Mouse (Mus musculus) ES-E14 (cell line): ENCODE measurements at regions not wholly inside any gene's neighbourhood (a gene's known extent, or its start where the extent isn't known, plus 50 kb on each side); places are given as distances from the start of the nearest gene placed in this dataset.

Experiments
- CHD2 ChIP-seq: IDR thresholded peaks from 2 replicates; pipeline ENCODE4 v1.6.1; 2014; ENCODE audit warnings: mild to moderate bottlenecking, low read depth, low read length, inconsistent platforms
- HCFC1 ChIP-seq: IDR thresholded peaks from 2 replicates; pipeline ENCODE4 v1.6.1; 2012; ENCODE audit warnings: low read length, inconsistent platforms, borderline replicate concordance; ENCODE audit not compliant: insufficient read depth

DNA sequence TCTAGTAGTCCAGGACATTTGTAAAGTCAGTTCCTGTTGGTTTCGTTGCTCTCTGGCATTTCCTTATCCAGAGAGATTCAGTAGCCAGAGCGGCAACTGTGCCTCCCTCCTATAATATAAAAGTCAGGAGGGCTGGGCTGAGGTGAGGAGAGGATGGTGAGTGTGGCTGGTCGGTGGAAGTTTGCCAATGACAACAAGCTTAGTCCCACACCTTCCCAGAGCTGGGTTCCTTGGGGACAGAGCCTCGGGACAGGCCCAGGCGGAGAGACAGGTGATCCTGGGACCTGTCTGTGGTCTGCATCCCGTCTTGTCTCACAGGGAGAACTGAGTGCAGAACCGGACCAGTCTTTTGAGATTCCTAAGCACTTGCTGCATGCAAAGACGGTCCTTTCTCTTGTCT is 136.5 kb downstream of the Gadd45g start:
- TF ChIP-seq HCFC1 (no peak), CHD2 (no peak)
